Mouse (Mus musculus) small intestine, adult 2 months (tissue): ENCODE data around the gene Timm8a2.

Experiments
- CTCF ChIP-seq: fragments of 200-500 bp; IDR thresholded peaks from 2 replicates; pipeline ENCODE4 v1.5.1; 2012; ENCODE audit warnings: low read depth, mild to moderate bottlenecking, control low read depth, inconsistent platforms, low read length, moderate library complexity, mixed read lengths; ENCODE audit not compliant: insufficient replicate concordance, insufficient read length; ENCODE audit errors: extremely low read depth
- POLR2A ChIP-seq: fragments of 200-500 bp; IDR thresholded peaks from 2 replicates; pipeline ENCODE4 v1.6.1; 2012; ENCODE audit warnings: low read depth, mild to moderate bottlenecking, control low read depth, inconsistent platforms, low read length, moderate library complexity

GRCm38 (mm10) chr14:122062411-122063090, 28.1 kb downstream of the Timm8a2 start:
- TF ChIP-seq CTCF = no peak
- no peak for TF ChIP-seq POLR2A
